ENCODE assay signal across 23 mouse cellular contexts in genomic region chrX:166334516-166335136, GRCm38 (mm10).
A peak's percentile ranks its signal among the peaks of the same experiment; 100 is the strongest.
DNase-seq lines count a peak whose midpoint lies in the region; ATAC-seq and TF ChIP-seq lines count a peak whose summit lies in the region.
"Had no signal": no experiment of that assay in that cellular context is flagged by ENCODE, and none has a peak within 500 bp of the region (broad histone marks: within the 10 kb centered on the region; RNA-seq: fewer than 3 reads in every experiment).

No protein-coding gene starts in this region.

- no peak for DNase-seq in layer of hippocampus, adult 2 months (ENCODE audit: low spot score in 2 of 2)
- no peak for DNase-seq in layer of hippocampus, postnatal 36 days
- peak; percentile 55 for DNase-seq in adrenal gland, adult 2 months
- peak; percentile 32 to 56 for DNase-seq in adrenal gland, postnatal 36 days
- no peak for DNase-seq in thymus, postnatal 0 days (ENCODE audit: low spot score)
- DNase-seq in urinary bladder, adult 18-20 months (ENCODE audit: low spot score in 2 of 2) = no peak
- DNase-seq in liver, embryonic 11.5 days (ENCODE audit: low spot score) = no peak
- DNase-seq: cerebellum, adult 11-12 months; cerebellum, postnatal 25 days; heart, postnatal 14 days; kidney, adult 2 months; kidney, postnatal 36 days; lung, postnatal 36 days; spleen, adult 18-20 months; thymus, adult 2 months had no signal

- H3K27ac ChIP-seq in layer of hippocampus, adult 2 months = peak overlapping the region; percentile 58; the same call in 1 of the 2 replicates
- no peak overlapping the region for H3K27ac ChIP-seq in liver, embryonic 11.5 days (ENCODE audit: low read depth, low read length)
- H3K27ac ChIP-seq: forebrain, embryonic 13.5 days; heart, embryonic 13.5 days; hindbrain, embryonic 10.5 days; hindbrain, embryonic 15.5 days; intestine, embryonic 15.5 days; limb, embryonic 12.5 days had no signal

- no peaks in the 10 kb centered on the region; the same call in 1 of the 2 replicates for H3K27me3 ChIP-seq in liver, embryonic 11.5 days (replicated peaks; ENCODE audit: control insufficient read depth, insufficient read depth, low read length)
- H3K27me3 ChIP-seq: forebrain, embryonic 13.5 days; heart, embryonic 13.5 days; hindbrain, embryonic 15.5 days; intestine, embryonic 15.5 days had no signal

- no peak overlapping the region for H3K4me2 ChIP-seq in liver, embryonic 11.5 days
- H3K4me2 ChIP-seq: forebrain, embryonic 13.5 days; heart, embryonic 13.5 days; hindbrain, embryonic 15.5 days; intestine, embryonic 15.5 days; limb, embryonic 12.5 days; midbrain, embryonic 11.5 days had no signal

- H3K9ac ChIP-seq in liver, embryonic 11.5 days (ENCODE audit: low read depth, low read length) = no peak overlapping the region
- H3K9ac ChIP-seq: forebrain, embryonic 13.5 days; heart, embryonic 13.5 days; hindbrain, embryonic 15.5 days; intestine, embryonic 15.5 days; limb, embryonic 12.5 days had no signal

- H3K4me3 ChIP-seq in layer of hippocampus, adult 2 months = no peak overlapping the region
- no peak overlapping the region for H3K4me3 ChIP-seq in liver, embryonic 11.5 days (ENCODE audit: low read depth, low read length)
- H3K4me3 ChIP-seq: forebrain, embryonic 13.5 days; heart, embryonic 13.5 days; hindbrain, embryonic 10.5 days; hindbrain, embryonic 15.5 days; intestine, embryonic 15.5 days; limb, embryonic 12.5 days had no signal

- H3K4me1 ChIP-seq in liver, embryonic 11.5 days (replicated peaks; ENCODE audit: control insufficient read depth, insufficient read depth, low read length) = no peaks in the 10 kb centered on the region
- H3K4me1 ChIP-seq: heart, embryonic 13.5 days; hindbrain, embryonic 15.5 days; intestine, embryonic 15.5 days; limb, embryonic 12.5 days had no signal

- no peaks in the 10 kb centered on the region for H3K9me3 ChIP-seq in liver, embryonic 11.5 days (ENCODE audit: control insufficient read depth, low read length)
- H3K9me3 ChIP-seq: forebrain, embryonic 13.5 days; heart, embryonic 13.5 days; hindbrain, embryonic 10.5 days; hindbrain, embryonic 15.5 days; intestine, embryonic 15.5 days; limb, embryonic 12.5 days had no signal

- no peak for ATAC-seq in liver, embryonic 11.5 days (replicated peaks; ENCODE audit: low FRiP score)
- ATAC-seq: forebrain, embryonic 13.5 days; intestine, embryonic 15.5 days; midbrain, embryonic 16.5 days had no signal

- 86% methylated on average over 6 of the region's 6 CpGs for WGBS in liver, embryonic 11.5 days

- H3K36me3 ChIP-seq in liver, embryonic 11.5 days (ENCODE audit: control insufficient read depth, insufficient read depth, low read length) = no peaks in the 10 kb centered on the region
- H3K36me3 ChIP-seq: heart, embryonic 13.5 days; hindbrain, embryonic 10.5 days; hindbrain, embryonic 15.5 days; intestine, embryonic 15.5 days; limb, embryonic 12.5 days had no signal

- TF ChIP-seq CTCF in layer of hippocampus, adult 2 months (conservative IDR thresholded peaks at IDR 0.05) = no peak

Comparison
In these comparisons a context has a peak if more than half of its experiments do, and no peak if none do; other contexts are left out.
1. DNase-seq: peak in adrenal gland, adult 2 months (single experiment) and adrenal gland, postnatal 36 days (2 of 2); none in layer of hippocampus, adult 2 months (0 of 2), layer of hippocampus, postnatal 36 days (0 of 2), thymus, postnatal 0 days (single experiment), urinary bladder, adult 18-20 months (0 of 2) and liver, embryonic 11.5 days (single experiment).